Mouse (Mus musculus) ES-Bruce4 (cell line): ENCODE results near the gene Pcp4l1. TPM values are rescaled to one million over a fixed set of nuclear protein-coding genes. Genes with fewer than 3 reads are reported as not detected.

Experiments used
- H3K27ac ChIP-seq: 2 replicates; pipeline ENCODE4 v1.5.1; 2012; ENCODE audit warnings: low read length, inconsistent platforms; ENCODE audit not compliant: insufficient read depth
- H3K27me3 ChIP-seq: 2 replicates; pipeline ENCODE4 v1.6.1; 2012; ENCODE audit warnings: mild to moderate bottlenecking, low read length, inconsistent platforms; ENCODE audit not compliant: control insufficient read depth, poor library complexity, insufficient read depth, severe bottlenecking
- H3K36me3 ChIP-seq: 2 replicates; pipeline ENCODE4 v1.6.1; 2012; ENCODE audit warnings: inconsistent platforms, mild to moderate bottlenecking, low read length, moderate library complexity; ENCODE audit not compliant: control insufficient read depth, poor library complexity, insufficient read depth, severe bottlenecking
- H3K4me1 ChIP-seq: one replicate; pipeline ENCODE4 v1.8.1; 2011; ENCODE audit warnings: low read length; ENCODE audit not compliant: control insufficient read depth, insufficient read depth
- H3K4me3 ChIP-seq: 2 replicates; pipeline ENCODE4 v1.5.1; 2011; ENCODE audit warnings: low read depth, mild to moderate bottlenecking, low read length
- H3K9ac ChIP-seq: 2 replicates; pipeline ENCODE4 v1.6.1; 2012; ENCODE audit warnings: low read depth, mild to moderate bottlenecking, inconsistent platforms; ENCODE audit not compliant: poor library complexity, severe bottlenecking
- H3K9me3 ChIP-seq: replicated peaks from 2 replicates; pipeline ENCODE4 v1.6.1; 2012; ENCODE audit warnings: mild to moderate bottlenecking, low read length, inconsistent platforms; ENCODE audit not compliant: control insufficient read depth, poor library complexity, insufficient read depth, severe bottlenecking
- CTCF ChIP-seq: IDR thresholded peaks from one replicate; pipeline ENCODE4 v1.8.1; 2011; ENCODE audit warnings: low read depth, low read length
- EP300 ChIP-seq: IDR thresholded peaks from 2 replicates; pipeline ENCODE4 v1.6.1; 2011; ENCODE audit warnings: low read depth, low read length; ENCODE audit not compliant: insufficient read depth
- POLR2A ChIP-seq: IDR thresholded peaks from one replicate; pipeline ENCODE4 v1.8.1; 2011; ENCODE audit warnings: low read length; ENCODE audit not compliant: insufficient read depth
- polyA plus RNA-seq: library from polyadenylated mRNA; stranded (reverse); fragments of >200 nt; gene quantifications from 2 replicates; pipeline ENCODE4 v1.2.4, GENCODE M21; 2011; ENCODE audit warnings: low read depth; ENCODE audit not compliant: missing spikeins, insufficient read depth, insufficient read length

The Pcp4l1 gene
- polyA plus RNA-seq, 1 experiment: 0.37 TPM

- no peak overlapping the region for H3K9ac ChIP-seq
- TF ChIP-seq CTCF (no peak), EP300 (peak; percentile 65), POLR2A (no peak)
- H3K27ac ChIP-seq: no peak overlapping the region; the same call in 1 of the 2 replicates
- no peaks in the 10 kb centered on the region for H3K36me3 ChIP-seq
- peaks cover 5% of the 10 kb centered on the region for H3K4me1 ChIP-seq
- no peak overlapping the region for H3K4me3 ChIP-seq
- no peaks in the 10 kb centered on the region for H3K9me3 ChIP-seq
- H3K27me3 ChIP-seq: no peaks in the 10 kb centered on the region
Measured at GRCm38 (mm10) chr1:171187851-171188700, 8.0 kb downstream of the Pcp4l1 start.

GRCm38 (mm10) chr1:171185655-171186054 is 10.4 kb downstream of the Pcp4l1 start:
- TF ChIP-seq POLR2A (no peak), CTCF (no peak), EP300 (no peak)
- Histone ChIP-seq H3K4me1 (peaks cover 5% of the 10 kb centered on the region), H3K27me3 (no peaks in the 10 kb centered on the region), H3K36me3 (no peaks in the 10 kb centered on the region), H3K9ac (no peak overlapping the region), H3K27ac (no peak overlapping the region), H3K4me3 (no peak overlapping the region), H3K9me3 (no peaks in the 10 kb centered on the region)

GRCm38 (mm10) chr1:171184314-171184713 is 11.8 kb downstream of the Pcp4l1 start:
- Histone ChIP-seq H3K4me3 (no peak overlapping the region), H3K36me3 (no peaks in the 10 kb centered on the region), H3K27me3 (no peaks in the 10 kb centered on the region), H3K9ac (no peak overlapping the region), H3K4me1 (peaks cover 3% of the 10 kb centered on the region), H3K27ac (no peak overlapping the region), H3K9me3 (no peaks in the 10 kb centered on the region)
- TF ChIP-seq CTCF (no peak), POLR2A (no peak), EP300 (no peak)

- Histone ChIP-seq H3K4me1 (peaks cover 2% of the 10 kb centered on the region), H3K27me3 (no peaks in the 10 kb centered on the region), H3K4me3 (no peak overlapping the region), H3K9me3 (no peaks in the 10 kb centered on the region), H3K36me3 (no peaks in the 10 kb centered on the region), H3K9ac (no peak overlapping the region), H3K27ac (no peak overlapping the region)
- no peak for TF ChIP-seq CTCF
- no peak for TF ChIP-seq POLR2A
- TF ChIP-seq EP300: no peak
Measured at GRCm38 (mm10) chr1:171183620-171184019, 12.4 kb downstream of the Pcp4l1 start.

- Histone ChIP-seq H3K4me1 (peaks cover under 1% of the 10 kb centered on the region), H3K36me3 (no peaks in the 10 kb centered on the region), H3K4me3 (no peak overlapping the region), H3K27ac (no peak overlapping the region), H3K9me3 (no peaks in the 10 kb centered on the region), H3K27me3 (no peaks in the 10 kb centered on the region), H3K9ac (no peak overlapping the region)
- TF ChIP-seq EP300 (no peak), CTCF (no peak), POLR2A (no peak)
Measured at GRCm38 (mm10) chr1:171183025-171183424, 13.0 kb downstream of the Pcp4l1 start.

DNA sequence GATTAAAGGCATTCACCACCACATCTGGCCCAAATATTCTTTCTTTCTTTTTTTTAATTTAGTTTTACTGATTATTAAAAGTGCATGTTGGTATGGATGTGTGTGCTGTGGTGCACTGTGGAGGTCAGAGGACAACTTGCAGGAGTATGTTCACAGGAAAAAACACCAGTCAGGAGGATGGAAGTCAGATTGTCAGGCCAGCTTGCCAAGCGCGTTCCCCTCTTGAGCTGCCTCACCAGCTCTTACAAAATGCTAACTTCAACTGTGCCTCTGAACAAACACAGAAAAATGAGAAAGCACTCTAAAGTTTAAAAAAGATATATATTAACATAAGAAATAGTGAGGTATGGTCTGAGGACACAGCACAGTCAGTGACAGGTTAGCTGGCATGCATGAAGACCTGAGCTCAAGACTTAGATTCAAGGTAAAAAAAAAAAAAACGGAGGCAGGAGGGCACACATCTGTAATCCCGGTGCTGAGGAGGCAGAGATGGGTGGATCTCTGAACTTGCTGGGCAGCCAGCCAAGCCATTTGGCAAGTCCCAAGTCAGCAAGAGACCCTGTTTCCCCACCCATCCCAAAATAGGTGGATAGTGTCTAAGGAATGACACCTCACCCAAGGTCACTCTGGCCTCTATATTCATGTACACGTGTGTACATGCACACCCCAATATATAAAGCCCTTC is 16.4 kb downstream of the Pcp4l1 start:
- no peak overlapping the region for H3K9ac ChIP-seq
- TF ChIP-seq EP300 (no peak), CTCF (no peak), POLR2A (no peak)
- no peaks in the 10 kb centered on the region for H3K27me3 ChIP-seq
- no peaks in the 10 kb centered on the region for H3K4me1 ChIP-seq
- H3K9me3 ChIP-seq: no peaks in the 10 kb centered on the region
- H3K36me3 ChIP-seq: no peaks in the 10 kb centered on the region
- no peak overlapping the region for H3K27ac ChIP-seq
- no peak overlapping the region for H3K4me3 ChIP-seq
